In genomic region chr2:18392331-18393021, GRCm38 (mm10) we compare ENCODE assay signal across 7 mouse cellular contexts. TPM values are rescaled to one million over a fixed set of nuclear protein-coding genes. Genes with fewer than 3 reads are reported as not detected.
A peak's percentile ranks its signal among the peaks of the same experiment; 100 is the strongest.
DNase-seq lines count a peak whose midpoint lies in the region; ATAC-seq lines count a peak whose summit lies in the region.

Gene Dnajc1 (minus strand): TSS chr2:18392830.

- H3K9ac ChIP-seq in embryonic facial prominence, embryonic 12.5 days = peak within 1 kb of the TSS; percentile 88
- peak within 1 kb of the TSS; percentile 63 for H3K9ac ChIP-seq in limb, embryonic 11.5 days (ENCODE audit: low read length)
- H3K9ac ChIP-seq in midbrain, embryonic 14.5 days (replicated peaks; ENCODE audit: low read length) = peak within 1 kb of the TSS; percentile 78

- H3K4me2 ChIP-seq in embryonic facial prominence, embryonic 12.5 days (replicated peaks) = peak within 1 kb of the TSS; percentile 72
- H3K4me2 ChIP-seq in limb, embryonic 11.5 days (ENCODE audit: low read depth, severe bottlenecking) = peak within 1 kb of the TSS; percentile 37
- H3K4me2 ChIP-seq in midbrain, embryonic 14.5 days (ENCODE audit: low read length) = peak within 1 kb of the TSS; percentile 90

- no peaks in the 10 kb centered on the region for H3K36me3 ChIP-seq in embryonic facial prominence, embryonic 12.5 days
- H3K36me3 ChIP-seq in limb, embryonic 11.5 days (ENCODE audit: control insufficient read depth, insufficient read depth, low read length) = no peaks in the 10 kb centered on the region
- no peaks in the 10 kb centered on the region for H3K36me3 ChIP-seq in midbrain, embryonic 14.5 days (ENCODE audit: control insufficient read depth, insufficient read depth, low read length)

- no peaks in the 10 kb centered on the region for H3K27me3 ChIP-seq in embryonic facial prominence, embryonic 12.5 days
- no peaks in the 10 kb centered on the region for H3K27me3 ChIP-seq in limb, embryonic 11.5 days (ENCODE audit: control insufficient read depth, insufficient read depth, low read length)
- no peaks in the 10 kb centered on the region for H3K27me3 ChIP-seq in midbrain, embryonic 14.5 days (ENCODE audit: control insufficient read depth, insufficient read depth, low read length)

- no peaks in the 10 kb centered on the region; the same call in 1 of the 2 replicates for H3K4me1 ChIP-seq in embryonic facial prominence, embryonic 12.5 days
- 0 out of 2 replicates have a peak, but pooled peaks cover 3% of the 10 kb centered on the region for H3K4me1 ChIP-seq in limb, embryonic 11.5 days (ENCODE audit: control insufficient read depth, insufficient read depth, low read length)
- peaks cover 15% of the 10 kb centered on the region; the same call in 1 of the 2 replicates for H3K4me1 ChIP-seq in midbrain, embryonic 14.5 days (ENCODE audit: control insufficient read depth, insufficient read depth, low read length)

- H3K9me3 ChIP-seq in embryonic facial prominence, embryonic 12.5 days = no peaks in the 10 kb centered on the region
- H3K9me3 ChIP-seq in limb, embryonic 11.5 days (ENCODE audit: control insufficient read depth, low read length) = no peaks in the 10 kb centered on the region; the same call in 1 of the 2 replicates
- H3K9me3 ChIP-seq in midbrain, embryonic 14.5 days (ENCODE audit: control insufficient read depth, low read length) = no peaks in the 10 kb centered on the region

- H3K27ac ChIP-seq in embryonic facial prominence, embryonic 12.5 days = peak within 1 kb of the TSS; percentile 98
- H3K27ac ChIP-seq in limb, embryonic 11.5 days (replicated peaks; ENCODE audit: low read depth, low read length) = peak within 1 kb of the TSS; percentile 98
- H3K27ac ChIP-seq in midbrain, embryonic 14.5 days (replicated peaks; ENCODE audit: low read depth, low read length) = peak within 1 kb of the TSS; percentile 97

- WGBS in embryonic facial prominence, embryonic 12.5 days = under 1% methylated on average over 68 of the region's 69 CpGs
- under 1% methylated on average over 63 of the region's 69 CpGs for WGBS in limb, embryonic 11.5 days
- under 1% methylated on average over 69 of the region's 69 CpGs for WGBS in midbrain, embryonic 14.5 days

- peak within 1 kb of the TSS; percentile 87 for H3K4me3 ChIP-seq in embryonic facial prominence, embryonic 12.5 days
- peak within 1 kb of the TSS; percentile 75 for H3K4me3 ChIP-seq in limb, embryonic 11.5 days (ENCODE audit: low read depth, low read length)
- peak within 1 kb of the TSS; percentile 70 for H3K4me3 ChIP-seq in midbrain, embryonic 14.5 days (replicated peaks; ENCODE audit: low read depth, low read length)

- ATAC-seq in embryonic facial prominence, embryonic 12.5 days (ENCODE audit: insufficient number of reproducible peaks, insufficient read depth, low FRiP score, low TSS enrichment) = peak; percentile 100
- peak; percentile 100 for ATAC-seq in limb, embryonic 11.5 days (ENCODE audit: insufficient number of reproducible peaks, low FRiP score, low TSS enrichment, low read depth)
- peak; percentile 100 for ATAC-seq in midbrain, embryonic 14.5 days (ENCODE audit: low FRiP score, low TSS enrichment)

- DNase-seq in adrenal gland, postnatal 25 days = peak; percentile 92
- peak; percentile 99 for DNase-seq in heart, adult 11 months
- peak; percentile 89 for DNase-seq in kidney, adult 18-20 months
- DNase-seq in limb, embryonic 11.5 days (ENCODE audit: low spot score) = peak; percentile 93
- peak; percentile 97 for DNase-seq in midbrain, embryonic 14.5 days
- DNase-seq in spleen, adult 18-20 months = peak; percentile 75

RNA-seq across cellular contexts. Expression of gene Dnajc1, which starts in this region (rescaled TPM):
- 33.9 and 45.4 TPM in 2 replicates for total RNA-seq in adrenal gland, postnatal 25 days (2021)
- 39.1 and 39.7 TPM in 2 replicates for polyA plus RNA-seq in embryonic facial prominence, embryonic 12.5 days (2016; fragmentation: Nextera tagmentation; extraction: Ambion mirVana)
- 27.8 and 30.3 TPM in 2 replicates for polyA plus RNA-seq in limb, embryonic 11.5 days (2014; fragmentation: Nextera tagmentation; extraction: Ambion mirVana)
- polyA plus RNA-seq in midbrain, embryonic 14.5 days (2014; fragmentation: Nextera tagmentation; extraction: Ambion mirVana) = 20.7 and 22.2 TPM in 2 replicates

Comparison
In these comparisons a context has a peak if more than half of its experiments do, and no peak if none do; other contexts are left out.
1. Peak in every context shown above with its lines: DNase-seq, ATAC-seq, H3K4me3 ChIP-seq and H3K27ac ChIP-seq.
2. H3K4me2 ChIP-seq: peak in every context shown above with its lines; median percentile 90 in midbrain, embryonic 14.5 days; 72 in embryonic facial prominence, embryonic 12.5 days; 37 in limb, embryonic 11.5 days.